Mouse (Mus musculus) left cerebral cortex, postnatal 14 days (tissue): Measurements from ENCODE around the gene Kdm5a. TPM values are rescaled to one million over a fixed set of nuclear protein-coding genes. Genes with fewer than 3 reads are reported as not detected.

Experiments
- DNase-seq, 2 experiments: peaks; one replicate each; pipeline ENCODE4 v3.0.0; 2021 to 2022; ENCODE audit warnings: low spot score in 2 of 2, mixed read lengths in 1 of 2
- intact Hi-C: fragments of 180-260 bp; cut with DNase I; formaldehyde crosslinking; loops from one replicate; pipeline ENCODE4 v1.15.1; 2025
- total RNA-seq, 2 experiments: library from RNA; stranded (reverse); gene quantifications; 2 replicates each; pipeline ENCODE4 v1.2.3; 2021

Kdm5a gene
- total RNA-seq, 2 experiments from 2014 or later: 37.0 to 37.8 TPM

DNA sequence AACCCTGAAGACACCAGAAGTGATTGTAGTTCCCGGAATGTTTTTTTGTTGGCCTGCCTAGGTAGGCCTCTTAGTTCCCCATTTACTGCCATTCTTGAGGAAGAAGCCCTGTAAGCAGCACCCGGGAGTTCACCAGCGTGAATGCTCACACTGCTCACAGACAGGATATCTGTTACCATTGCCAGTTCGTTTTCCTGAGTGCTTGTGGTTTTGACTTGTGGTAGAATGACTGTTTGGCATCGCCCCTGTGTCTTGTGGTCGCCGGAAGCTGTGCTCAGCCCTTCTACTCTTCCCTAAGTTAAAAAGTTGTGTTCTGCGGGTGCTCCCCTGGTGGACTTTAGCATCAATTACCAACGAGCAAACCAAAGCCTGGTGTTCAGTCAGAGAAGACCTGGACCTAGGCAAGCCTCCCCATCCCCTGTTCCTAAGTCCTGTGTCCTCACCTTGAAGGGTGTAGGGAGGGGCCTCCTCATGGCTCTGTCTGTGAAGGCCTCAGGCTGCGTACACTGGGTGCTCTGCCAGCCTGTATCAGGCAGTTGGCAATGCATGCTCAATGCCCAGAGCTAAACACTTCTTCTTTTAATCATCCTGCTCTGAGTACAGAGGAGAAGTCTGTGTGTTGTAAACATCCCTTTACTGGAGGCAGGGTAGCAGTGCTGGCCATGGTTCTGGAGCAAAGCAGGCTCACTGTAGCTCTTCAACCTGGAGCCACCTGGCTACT lies 102.8 kb downstream of the Kdm5a start:
- intact Hi-C loops: no loop called here
- DNase-seq: no peak

DNA sequence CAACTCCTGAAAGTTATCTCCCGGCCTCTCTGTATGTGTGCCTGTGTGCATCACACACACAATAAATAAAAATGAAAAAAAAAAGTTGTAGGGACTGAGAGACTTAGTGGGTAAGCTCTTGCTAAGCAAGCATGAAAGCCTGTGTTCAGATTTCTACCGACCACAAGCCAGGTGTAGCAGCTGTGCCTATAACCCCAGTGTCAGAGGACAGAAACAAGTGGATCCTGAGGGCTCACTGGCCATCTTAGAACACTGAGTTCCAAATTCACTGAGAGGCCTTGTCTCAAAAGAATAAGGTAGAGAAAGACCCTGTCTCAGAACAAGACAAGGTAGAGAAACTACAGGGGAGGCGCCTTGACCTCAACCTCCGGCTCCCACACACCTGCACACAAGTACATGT lies 104.3 kb downstream of the Kdm5a start:
- intact Hi-C loops: no loop called here

DNA sequence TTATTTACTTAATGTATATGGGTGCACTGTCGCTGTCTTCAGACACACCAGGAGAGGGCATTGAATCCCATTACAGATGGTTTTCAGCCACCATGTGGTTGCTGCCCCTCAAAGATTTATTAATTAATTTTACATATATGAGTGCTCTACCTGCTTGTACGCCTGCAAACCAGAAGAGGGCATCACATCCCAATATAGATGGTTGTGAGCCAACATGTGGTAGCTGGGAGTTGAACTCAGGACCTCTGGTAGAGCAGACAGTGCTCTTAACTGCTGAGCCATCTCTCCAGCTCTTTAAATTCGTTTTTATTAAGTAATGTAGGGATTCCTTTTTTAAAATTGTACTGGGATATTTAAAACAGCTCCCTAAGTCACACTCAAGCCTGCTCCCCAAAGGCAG lies 105.3 kb downstream of the Kdm5a start:
- DNase-seq: no peak
- intact Hi-C loops: no loop called here

More for the DNA sequence above, 104.3 kb downstream of the Kdm5a start:
- no peak for DNase-seq

DNA sequence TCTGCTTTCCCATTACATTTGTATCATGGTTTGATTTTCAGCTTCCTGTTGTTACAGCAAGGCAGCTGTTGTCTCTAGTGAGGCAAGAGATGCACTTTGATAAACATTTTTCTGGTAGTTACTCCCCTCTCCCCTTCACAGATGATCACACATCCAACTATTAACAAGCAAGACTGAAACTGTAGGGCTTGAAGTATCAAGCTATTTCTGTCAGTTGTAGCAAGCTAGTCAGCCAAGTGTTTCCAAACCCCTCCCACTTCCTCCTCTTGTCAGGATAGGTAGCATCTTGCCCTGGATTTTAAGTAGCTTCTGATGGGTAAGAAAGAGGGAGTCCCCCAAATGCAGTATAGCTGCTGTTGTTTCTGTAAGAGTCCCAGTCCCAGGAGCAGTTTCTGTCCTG lies 105.8 kb downstream of the Kdm5a start:
- no peak for DNase-seq
- intact Hi-C loops: no loop called here

DNA sequence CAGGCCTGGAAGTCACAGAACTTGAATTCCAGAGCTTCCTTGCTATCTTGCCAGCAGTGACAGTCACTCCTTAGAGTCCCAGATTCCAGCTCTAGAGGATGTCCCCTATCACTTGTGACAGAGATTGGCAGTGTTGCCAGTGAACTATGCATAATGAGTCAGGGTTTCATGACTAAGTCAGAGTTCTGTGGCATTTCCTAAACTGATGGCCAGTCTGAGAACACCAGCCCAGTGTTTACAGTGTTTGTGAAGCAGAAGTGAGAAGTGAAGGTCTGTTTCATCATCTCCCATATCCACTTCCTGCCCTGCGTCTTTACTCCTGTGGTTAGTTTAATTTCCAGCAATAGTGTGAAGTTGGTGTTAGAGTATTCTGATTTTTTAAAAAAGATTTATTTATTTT lies 106.7 kb downstream of the Kdm5a start:
- intact Hi-C loops: no loop called here
- no peak for DNase-seq

DNA sequence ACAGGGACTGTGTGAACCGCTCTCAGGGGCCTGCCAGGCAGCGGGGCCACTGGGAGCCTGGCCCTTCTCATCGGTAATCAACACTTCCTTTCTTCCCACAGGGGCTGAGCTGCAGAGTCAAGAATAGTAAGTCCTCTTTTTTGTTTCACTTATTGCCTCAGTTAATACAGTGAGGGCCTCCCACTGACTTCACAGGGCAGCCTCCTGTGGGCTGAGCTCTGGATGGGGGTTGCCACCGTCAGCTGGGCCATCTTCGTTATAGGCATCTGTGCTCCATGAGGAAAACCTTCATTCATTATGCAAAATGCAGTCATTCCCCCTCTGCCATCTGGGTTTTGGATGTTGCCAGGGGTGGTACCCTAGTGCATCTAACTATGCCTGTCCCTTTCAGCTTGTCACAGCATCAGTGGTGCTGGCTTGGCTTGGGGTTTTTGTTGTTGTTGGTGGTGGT lies 108.1 kb downstream of the Kdm5a start:
- no peak for DNase-seq
- intact Hi-C loops: no loop called here

DNA sequence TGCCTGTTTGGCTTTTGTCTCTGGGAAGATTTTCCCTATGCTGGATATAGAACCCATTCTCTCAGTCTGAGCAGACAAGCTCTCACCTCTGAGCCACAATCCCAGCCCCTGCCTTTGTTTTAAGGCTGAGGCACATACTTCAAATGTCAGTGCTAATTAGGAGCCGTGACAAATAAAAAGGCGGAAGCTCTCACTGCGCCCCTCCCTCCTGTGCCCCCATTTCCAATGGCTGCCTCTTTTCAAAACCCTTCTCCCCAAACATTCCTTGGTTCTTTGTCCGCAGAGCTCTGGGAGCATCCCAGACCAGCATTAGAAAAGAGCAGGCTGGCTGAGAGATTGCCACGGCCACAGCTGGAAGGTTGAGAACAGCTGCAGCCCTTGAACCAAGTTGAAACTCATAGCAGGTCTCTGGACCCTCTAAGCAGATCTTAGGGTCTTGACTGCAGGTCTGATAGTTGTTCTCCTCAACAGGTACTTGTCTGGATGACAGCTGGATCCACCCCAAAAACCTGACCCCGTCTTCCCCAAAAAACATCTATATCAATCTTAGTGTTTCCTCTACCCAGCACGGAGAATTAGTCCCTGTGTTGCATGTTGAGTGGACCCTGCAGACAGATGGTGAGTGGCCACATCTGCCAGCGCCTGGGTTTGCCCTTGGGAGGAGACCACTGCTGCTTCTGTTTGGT lies 108.7 kb downstream of the Kdm5a start:
- DNase-seq: no peak
- intact Hi-C loops: no loop called here

DNA sequence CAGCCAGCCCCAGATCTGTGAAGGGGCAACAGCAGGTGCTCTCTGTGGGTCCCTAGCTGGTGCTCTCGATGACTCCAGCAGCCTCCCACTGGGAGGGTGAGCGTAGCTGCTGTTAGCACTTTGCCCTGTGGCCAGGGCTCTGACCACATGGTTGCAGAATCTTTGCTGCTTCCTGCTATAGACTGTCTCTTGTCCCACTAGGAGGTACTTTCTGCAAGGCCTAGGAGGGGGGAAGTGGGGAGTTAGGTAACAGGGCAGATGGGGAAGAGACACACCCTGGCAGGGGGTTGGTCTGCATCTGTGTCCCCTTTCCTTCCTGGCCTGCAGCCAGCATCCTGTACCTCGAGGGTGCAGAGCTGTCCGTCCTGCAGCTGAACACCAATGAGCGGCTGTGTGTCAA lies 109.5 kb downstream of the Kdm5a start:
- no peak for DNase-seq
- intact Hi-C loops: no loop called here

DNA sequence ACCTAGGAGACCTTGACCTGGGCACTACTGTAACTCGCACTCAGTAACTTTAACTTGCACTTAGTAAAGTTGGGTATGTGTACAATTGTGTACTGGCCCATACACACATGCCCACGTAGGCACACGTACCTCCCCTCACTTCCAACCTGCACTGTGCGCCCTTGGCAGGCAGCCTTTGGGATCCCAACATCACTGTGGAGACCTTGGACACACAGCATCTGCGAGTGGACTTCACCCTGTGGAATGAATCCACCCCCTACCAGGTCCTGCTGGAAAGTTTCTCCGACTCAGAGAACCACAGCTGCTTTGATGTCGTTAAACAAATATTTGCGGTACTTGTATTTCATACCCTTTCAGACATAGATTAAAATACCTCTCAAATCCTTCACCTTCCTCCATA lies 111.4 kb downstream of the Kdm5a start:
- no peak for DNase-seq
- intact Hi-C loops: no loop called here

DNA sequence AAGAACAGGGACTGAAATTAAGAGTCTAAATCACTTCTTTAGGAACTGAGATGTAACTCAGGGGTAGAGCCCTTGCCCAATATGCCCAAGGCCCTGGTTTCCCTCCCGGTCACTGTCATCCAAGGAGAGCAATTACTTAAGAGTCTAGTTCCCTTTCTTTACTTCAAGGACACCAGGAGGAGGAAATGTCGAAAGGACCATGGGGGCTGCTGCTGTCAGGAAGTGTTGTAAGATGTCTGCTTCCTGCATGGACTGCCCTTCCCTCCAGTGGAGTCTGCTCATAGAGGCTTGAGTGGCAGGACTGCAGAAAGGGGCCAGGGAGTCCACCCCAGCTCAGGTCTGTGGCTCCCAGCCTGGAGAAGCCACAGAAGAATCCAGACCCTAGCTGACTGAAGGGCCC lies 115.4 kb downstream of the Kdm5a start:
- no peak for DNase-seq
- intact Hi-C loops: no loop called here

DNA sequence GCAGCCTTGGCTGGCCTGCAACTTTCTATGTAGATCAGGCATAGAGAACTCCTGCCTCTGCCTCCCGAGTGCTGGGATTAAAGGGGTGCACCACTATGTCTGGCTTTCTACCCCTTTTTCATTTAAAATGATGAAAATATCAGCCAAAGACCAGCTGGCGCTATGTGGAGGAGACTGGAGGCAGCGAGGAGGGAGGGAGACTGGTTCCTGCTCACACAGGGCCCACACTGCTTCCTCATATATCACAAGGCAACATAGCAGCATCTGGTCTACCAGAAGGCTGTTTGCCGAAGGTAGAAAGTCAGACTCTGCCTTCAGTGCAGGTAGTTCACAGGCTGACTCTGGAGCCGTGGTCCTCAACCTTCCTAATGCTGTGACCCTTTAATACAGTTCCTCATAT lies 116.4 kb downstream of the Kdm5a start:
- intact Hi-C loops: no loop called here
- DNase-seq: peak in 1 of 2 experiments; percentile 66

DNA sequence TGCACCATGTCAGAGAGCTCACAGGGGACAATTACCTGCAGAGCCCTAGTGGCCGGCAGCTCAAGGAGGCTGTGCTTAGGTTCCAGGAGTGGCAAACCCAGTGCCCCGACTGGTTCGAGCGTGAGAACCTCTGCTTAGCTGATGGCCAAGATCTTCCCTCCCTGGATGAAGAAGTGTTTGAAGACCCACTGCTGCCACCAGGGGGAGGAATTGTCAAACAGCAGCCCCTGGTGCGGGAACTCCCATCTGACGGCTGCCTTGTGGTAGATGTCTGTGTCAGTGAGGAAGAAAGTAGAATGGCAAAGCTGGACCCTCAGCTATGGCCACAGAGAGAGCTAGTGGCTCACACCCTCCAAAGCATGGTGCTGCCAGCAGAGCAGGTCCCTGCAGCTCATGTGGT lies 117.6 kb downstream of the Kdm5a start:
- DNase-seq: no peak
- intact Hi-C loops: no loop called here

DNA sequence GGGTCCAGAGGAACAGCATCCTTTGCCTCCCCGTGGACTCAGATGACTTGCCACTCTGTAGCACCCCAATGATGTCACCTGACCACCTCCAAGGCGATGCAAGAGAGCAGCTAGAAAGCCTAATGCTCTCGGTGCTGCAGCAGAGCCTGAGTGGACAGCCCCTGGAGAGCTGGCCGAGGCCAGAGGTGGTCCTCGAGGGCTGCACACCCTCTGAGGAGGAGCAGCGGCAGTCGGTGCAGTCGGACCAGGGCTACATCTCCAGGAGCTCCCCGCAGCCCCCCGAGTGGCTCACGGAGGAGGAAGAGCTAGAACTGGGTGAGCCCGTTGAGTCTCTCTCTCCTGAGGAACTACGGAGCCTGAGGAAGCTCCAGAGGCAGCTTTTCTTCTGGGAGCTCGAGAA lies 118.1 kb downstream of the Kdm5a start:
- intact Hi-C loops: no loop called here
- DNase-seq: no peak

DNA sequence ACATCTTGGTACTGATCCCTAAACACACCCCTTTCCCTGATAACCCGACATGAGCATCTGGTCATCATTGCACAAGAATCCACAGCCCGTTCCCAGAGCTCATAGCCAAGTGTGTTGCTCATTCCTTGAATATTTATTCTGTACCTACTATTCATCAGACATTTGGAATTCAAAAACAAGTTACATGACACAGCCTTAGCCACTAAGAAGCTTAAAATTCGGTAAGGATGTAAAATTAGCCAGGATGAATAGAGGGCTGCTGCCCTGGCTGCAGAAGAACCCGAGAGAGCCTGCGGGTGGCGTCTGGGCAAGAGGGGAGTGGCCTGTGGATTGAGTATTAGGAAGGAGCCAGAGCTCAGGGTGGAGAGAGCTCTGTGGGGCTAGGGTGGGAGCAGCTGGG lies 118.8 kb downstream of the Kdm5a start:
- no peak for DNase-seq
- intact Hi-C loops: no loop called here

DNA sequence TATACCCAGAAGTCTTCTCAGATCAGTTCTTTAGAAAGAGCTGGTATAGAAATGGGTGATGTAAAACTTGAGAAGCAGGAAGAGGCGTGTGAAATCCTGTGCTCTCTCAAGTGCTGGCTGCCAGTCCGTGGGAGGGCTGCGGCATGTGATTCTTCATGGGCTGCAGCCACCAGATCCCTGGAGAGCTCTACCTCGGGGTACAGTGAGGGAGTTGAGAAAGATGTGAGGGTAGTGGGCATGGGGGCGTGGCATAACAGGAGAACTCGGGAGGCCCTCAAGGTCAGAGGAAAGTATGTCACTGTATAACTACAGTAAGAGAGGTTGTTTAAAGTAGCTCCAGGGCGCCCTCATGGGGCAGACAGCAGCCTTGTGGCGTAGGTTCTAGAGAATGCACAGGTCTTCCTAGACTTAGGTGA lies 119.3 kb downstream of the Kdm5a start:
- intact Hi-C loops: no loop called here
- DNase-seq: peak; percentile 74 to 87

DNA sequence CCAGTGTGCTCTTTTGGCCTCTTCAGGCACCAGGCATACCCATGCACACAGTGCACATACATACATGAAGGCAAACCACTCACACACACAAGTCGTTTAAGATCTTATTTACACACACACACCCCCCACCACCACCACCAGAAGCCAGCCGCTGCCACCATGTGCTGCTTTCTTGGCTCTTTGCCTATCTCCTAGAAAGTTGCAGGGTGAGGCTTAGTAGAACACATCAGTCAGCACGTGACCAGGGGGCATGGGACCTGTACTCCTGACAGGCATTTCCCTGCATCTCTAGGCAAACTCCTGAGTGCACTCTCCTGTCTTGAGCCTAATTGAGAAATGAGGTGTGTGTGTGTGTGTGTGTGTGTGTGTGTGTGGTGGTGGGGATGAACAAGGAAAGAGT lies 121.1 kb downstream of the Kdm5a start:
- no peak for DNase-seq
- intact Hi-C loops: no loop called here

DNA sequence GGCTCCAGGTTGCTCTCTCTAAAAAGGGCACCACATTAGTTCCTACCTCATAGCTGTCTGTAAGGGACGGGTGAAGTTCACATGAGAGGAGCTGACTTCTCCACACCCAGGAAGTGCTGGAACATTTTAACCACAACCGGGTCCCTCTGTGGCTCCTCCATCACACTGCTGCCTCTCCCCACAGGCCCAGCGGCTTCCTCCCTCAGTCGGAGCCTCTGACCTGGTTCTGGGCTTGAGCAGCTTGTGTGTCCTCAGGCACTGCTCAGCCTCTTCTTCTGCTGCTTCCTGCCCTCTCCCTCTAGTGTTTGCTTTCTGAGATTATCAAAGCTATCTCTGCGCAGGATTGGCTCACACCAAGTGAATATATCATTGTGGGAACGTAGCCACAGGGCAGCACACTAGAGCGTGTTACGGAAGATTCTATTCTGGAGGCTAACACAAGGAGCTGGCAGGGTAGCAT lies 122.2 kb downstream of the Kdm5a start:
- no peak for DNase-seq
- intact Hi-C loops: no loop called here

DNA sequence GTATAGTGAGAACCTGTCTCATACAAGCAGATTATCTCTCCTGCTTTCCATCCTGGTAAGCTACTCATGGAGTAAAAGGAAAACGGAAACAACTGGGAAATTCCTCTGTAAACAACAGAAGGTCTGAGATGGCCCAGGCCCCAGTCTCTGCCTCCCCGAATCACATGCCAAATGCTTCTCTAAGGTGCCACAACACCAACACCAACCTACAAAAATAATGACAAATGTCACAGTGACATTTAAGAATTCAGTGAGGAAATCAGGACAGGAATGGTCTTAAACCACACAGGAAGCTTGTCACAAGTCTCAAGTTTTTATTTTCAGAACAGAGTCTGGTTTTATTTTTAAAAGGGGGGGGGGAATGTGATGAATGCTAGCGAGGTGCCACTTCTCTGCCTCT lies 124.7 kb downstream of the Kdm5a start:
- DNase-seq: no peak
- intact Hi-C loops: no loop called here

DNA sequence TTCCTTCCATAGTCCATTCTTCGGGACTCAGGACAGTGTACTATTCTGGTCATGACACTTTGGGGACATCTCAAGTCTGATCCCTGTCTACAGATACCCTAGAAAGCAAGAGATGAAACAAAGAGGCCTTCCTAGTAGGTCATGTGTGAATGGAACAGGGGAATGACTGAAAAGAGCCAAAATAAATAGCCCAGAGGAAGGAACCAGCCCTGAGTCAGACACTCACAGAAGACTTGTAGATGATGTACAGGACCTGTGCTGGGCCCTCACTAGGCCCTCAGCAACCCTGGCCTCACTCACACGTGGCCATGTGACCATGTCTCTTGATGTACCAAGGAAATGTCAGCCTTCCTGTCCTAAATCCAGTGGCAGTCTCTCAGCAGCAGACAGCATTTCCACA lies 125.5 kb downstream of the Kdm5a start:
- DNase-seq: no peak

DNA sequence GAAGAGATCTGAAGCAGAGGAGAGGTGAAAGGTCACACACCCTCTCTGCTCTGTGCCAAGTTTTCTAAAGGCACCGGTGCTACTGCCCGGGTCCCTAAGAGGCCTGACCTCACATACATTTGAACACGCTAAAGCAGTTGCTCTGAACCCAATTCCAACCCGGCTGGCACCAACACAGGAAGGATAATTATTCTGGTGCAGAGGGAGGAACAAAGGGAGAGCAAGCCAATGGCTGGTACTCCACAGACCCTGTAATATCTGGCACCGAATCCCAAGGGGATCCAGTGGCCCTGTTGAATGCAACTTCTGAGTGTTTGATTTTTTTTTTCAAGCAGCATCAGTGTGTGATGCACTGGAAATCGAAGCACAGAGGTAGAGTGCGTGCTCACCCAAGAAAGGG lies 127.1 kb downstream of the Kdm5a start:
- intact Hi-C loops: no loop called here
- DNase-seq: no peak

More for the DNA sequence above, 125.5 kb downstream of the Kdm5a start:
- intact Hi-C loops: no loop called here

DNA sequence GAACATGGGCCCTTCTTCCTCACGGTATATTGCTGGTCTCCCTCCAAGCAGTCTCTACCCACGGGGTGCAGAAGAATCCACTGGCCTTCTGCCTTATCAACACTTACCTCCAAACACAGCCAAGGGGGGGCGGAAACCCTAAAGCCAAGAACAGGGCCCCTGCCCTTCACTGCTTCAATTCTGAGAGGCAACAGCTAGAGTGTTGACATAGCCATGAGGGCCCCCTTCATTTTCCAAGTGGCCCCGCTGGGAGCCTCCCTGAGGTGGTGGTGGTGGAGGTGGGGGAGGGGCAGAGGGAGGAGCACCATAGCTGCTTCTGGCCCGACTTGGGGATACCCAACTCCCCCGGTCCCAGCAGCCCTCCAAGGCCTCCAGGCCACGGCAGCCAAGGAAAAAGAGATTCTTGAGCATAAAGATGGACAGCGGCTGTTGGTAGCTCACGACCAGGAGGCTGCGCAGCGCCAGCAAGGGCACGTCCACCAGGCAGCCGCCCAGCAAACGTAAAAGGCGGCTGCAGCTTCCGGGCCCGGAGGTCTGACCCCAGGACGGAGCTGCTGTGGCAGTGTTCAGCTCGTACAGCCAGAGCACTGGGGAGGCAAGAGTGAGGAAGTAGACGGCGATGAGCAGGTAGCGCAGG lies 128.1 kb downstream of the Kdm5a start:
- intact Hi-C loops: no loop called here
- DNase-seq: no peak
